Mouse (Mus musculus): ENCODE results near the gene Rbbp9. TPM values are rescaled to one million over a fixed set of nuclear protein-coding genes. Genes with fewer than 3 reads are reported as not detected.
A peak's percentile ranks its signal among the peaks of the same experiment; 100 is the strongest.
"Not testable (repeated sequence)": the region's sequence is repeated elsewhere in the genome, so short reads cannot be mapped to it uniquely, and the experiment has no call there.

Gene Rbbp9
- polyA plus RNA-seq (2015; fragmentation: Nextera tagmentation; extraction: Ambion mirVana) = 57.7 and 59.0 TPM in 2 replicates

- Histone ChIP-seq H3K4me3 (ENCODE audit: low read depth, low read length) (peak within 1 kb of the TSS; percentile 62), H3K4me1 (ENCODE audit: control insufficient read depth, insufficient read depth, low read length) (peaks cover 15% of the 10 kb centered on the region), H3K36me3 (ENCODE audit: control insufficient read depth, insufficient read depth, low read length) (no peaks in the 10 kb centered on the region; the same call in 1 of the 2 replicates), H3K9me3 (replicated peaks; ENCODE audit: control insufficient read depth, low read length, poor library complexity, severe bottlenecking) (no peaks in the 10 kb centered on the region), H3K27ac (ENCODE audit: low read length) (peak within 1 kb of the TSS; percentile 83), H3K9ac (ENCODE audit: low read depth, low read length) (peak within 1 kb of the TSS; percentile 77), H3K27me3 (ENCODE audit: control insufficient read depth, insufficient read depth, low read depth, low read length) (no peaks in the 10 kb centered on the region), H3K4me2 (ENCODE audit: low read length) (peak within 1 kb of the TSS; percentile 68)
- 0% methylated on average over 17 of the region's 17 CpGs for WGBS
- peak; percentile 97 for ATAC-seq
These were observed at the start of gene Rbbp9 for GRCm38 (mm10) chr2:144550529-144550928. Rbbp9 (minus strand) TSS chr2:144550869.

- Histone ChIP-seq H3K9ac (ENCODE audit: low read depth, low read length) (peak within 1 kb of the TSS; percentile 92), H3K36me3 (ENCODE audit: control insufficient read depth, insufficient read depth, low read length) (0 out of 2 replicates have a peak, but pooled peaks cover 4% of the 10 kb centered on the region), H3K4me3 (ENCODE audit: low read depth, low read length) (peak within 1 kb of the TSS; percentile 82), H3K4me1 (ENCODE audit: control insufficient read depth, insufficient read depth, low read length) (peaks cover 3% of the 10 kb centered on the region; the same call in 1 of the 2 replicates), H3K27me3 (ENCODE audit: control insufficient read depth, insufficient read depth, low read depth, low read length) (no peaks in the 10 kb centered on the region), H3K4me2 (ENCODE audit: low read length) (peak within 1 kb of the TSS; percentile 60), H3K9me3 (replicated peaks; ENCODE audit: control insufficient read depth, low read length, poor library complexity, severe bottlenecking) (no peaks in the 10 kb centered on the region), H3K27ac (ENCODE audit: low read length) (peak within 1 kb of the TSS; percentile 86)
- ATAC-seq = peak; percentile 94
- WGBS = 1% methylated on average over 50 of the region's 50 CpGs
These were observed 49.4 kb upstream of the Rbbp9 start, which contains the start of gene Dtd1 for GRCm38 (mm10) chr2:144599831-144600687. Dtd1 (plus strand) TSS chr2:144599897.

GRCm38 (mm10) chr2:144598006-144598405, 47.3 kb upstream of the Rbbp9 start:
- no peak overlapping the region for H3K27ac ChIP-seq (ENCODE audit: low read length)
- ATAC-seq = no peak
- H3K27me3 ChIP-seq (ENCODE audit: control insufficient read depth, insufficient read depth, low read depth, low read length) = no peaks in the 10 kb centered on the region
- peaks cover 10% of the 10 kb centered on the region for H3K4me1 ChIP-seq (ENCODE audit: control insufficient read depth, insufficient read depth, low read length)
- WGBS = 66% methylated on average over 2 of the region's 2 CpGs
- H3K36me3 ChIP-seq (ENCODE audit: control insufficient read depth, insufficient read depth, low read length) = no peaks in the 10 kb centered on the region
- H3K4me3 ChIP-seq (ENCODE audit: low read depth, low read length) = no peak overlapping the region
- no peak overlapping the region for H3K9ac ChIP-seq (ENCODE audit: low read depth, low read length)
- H3K9me3 ChIP-seq (replicated peaks; ENCODE audit: control insufficient read depth, low read length, poor library complexity, severe bottlenecking) = no peaks in the 10 kb centered on the region
- H3K4me2 ChIP-seq (ENCODE audit: low read length) = no peak overlapping the region

- peak within 1 kb of the TSS; percentile 65 for H3K27ac ChIP-seq (ENCODE audit: low read length)
- H3K36me3 ChIP-seq (ENCODE audit: control insufficient read depth, insufficient read depth, low read length) = 0 out of 2 replicates have a peak, but pooled peaks cover 2% of the 10 kb centered on the region
- H3K4me1 ChIP-seq (ENCODE audit: control insufficient read depth, insufficient read depth, low read length) = peaks cover 7% of the 10 kb centered on the region
- no peaks in the 10 kb centered on the region for H3K9me3 ChIP-seq (replicated peaks; ENCODE audit: control insufficient read depth, low read length, poor library complexity, severe bottlenecking)
- no peaks in the 10 kb centered on the region for H3K27me3 ChIP-seq (ENCODE audit: control insufficient read depth, insufficient read depth, low read depth, low read length)
- WGBS = 2% methylated on average over 31 of the region's 31 CpGs
- H3K9ac ChIP-seq (ENCODE audit: low read depth, low read length) = peak within 1 kb of the TSS; percentile 71
- H3K4me3 ChIP-seq (ENCODE audit: low read depth, low read length) = peak within 1 kb of the TSS; percentile 66
- peak; percentile 97 for ATAC-seq
- H3K4me2 ChIP-seq (ENCODE audit: low read length) = peak within 1 kb of the TSS; percentile 77
These were observed 43.4 kb upstream of the Rbbp9 start, which contains the start of gene Smim26 for GRCm38 (mm10) chr2:144593951-144594651. Smim26 (plus strand) TSS chr2:144594054.

- not testable (repeated sequence) for H3K9me3 ChIP-seq (replicated peaks; ENCODE audit: control insufficient read depth, low read length, poor library complexity, severe bottlenecking); H3K4me2 ChIP-seq (ENCODE audit: low read length); ATAC-seq; H3K4me1 ChIP-seq (ENCODE audit: control insufficient read depth, insufficient read depth, low read length); H3K4me3 ChIP-seq (ENCODE audit: low read depth, low read length); H3K9ac ChIP-seq (ENCODE audit: low read depth, low read length); H3K27me3 ChIP-seq (ENCODE audit: control insufficient read depth, insufficient read depth, low read depth, low read length); H3K27ac ChIP-seq (ENCODE audit: low read length)
- H3K36me3 ChIP-seq (ENCODE audit: control insufficient read depth, insufficient read depth, low read length) = peaks cover 11% of the 10 kb centered on the region
- WGBS = 70% methylated on average over 8 of the region's 8 CpGs
These were observed 42.4 kb upstream of the Rbbp9 start for GRCm38 (mm10) chr2:144593036-144593435.

- no peak overlapping the region for H3K27ac ChIP-seq (ENCODE audit: low read length)
- H3K36me3 ChIP-seq (ENCODE audit: control insufficient read depth, insufficient read depth, low read length) = peaks cover 30% of the 10 kb centered on the region
- ATAC-seq = no peak
- no peaks in the 10 kb centered on the region for H3K9me3 ChIP-seq (replicated peaks; ENCODE audit: control insufficient read depth, low read length, poor library complexity, severe bottlenecking)
- H3K27me3 ChIP-seq (ENCODE audit: control insufficient read depth, insufficient read depth, low read depth, low read length) = no peaks in the 10 kb centered on the region
- WGBS = 88% methylated on average over 4 of the region's 4 CpGs
- no peaks in the 10 kb centered on the region for H3K4me1 ChIP-seq (ENCODE audit: control insufficient read depth, insufficient read depth, low read length)
- no peak overlapping the region for H3K4me2 ChIP-seq (ENCODE audit: low read length)
- H3K9ac ChIP-seq (ENCODE audit: low read depth, low read length) = no peak overlapping the region
- H3K4me3 ChIP-seq (ENCODE audit: low read depth, low read length) = no peak overlapping the region
These were observed 38.1 kb upstream of the Rbbp9 start for GRCm38 (mm10) chr2:144588723-144589122.

GRCm38 (mm10) chr2:144555820-144556552, 5.3 kb upstream of the Rbbp9 start, which contains the start of gene Sec23b:
Sec23b (plus strand) TSS chr2:144556229.
- peak; percentile 98 for ATAC-seq
- peak within 1 kb of the TSS; percentile 82 for H3K27ac ChIP-seq (ENCODE audit: low read length)
- H3K27me3 ChIP-seq (ENCODE audit: control insufficient read depth, insufficient read depth, low read depth, low read length) = no peaks in the 10 kb centered on the region
- H3K36me3 ChIP-seq (ENCODE audit: control insufficient read depth, insufficient read depth, low read length) = 0 out of 2 replicates have a peak, but pooled peaks cover 2% of the 10 kb centered on the region
- peak within 1 kb of the TSS; percentile 90 for H3K4me2 ChIP-seq (ENCODE audit: low read length)
- under 1% methylated on average over 44 of the region's 44 CpGs for WGBS
- H3K4me1 ChIP-seq (ENCODE audit: control insufficient read depth, insufficient read depth, low read length) = peaks cover 12% of the 10 kb centered on the region
- H3K4me3 ChIP-seq (ENCODE audit: low read depth, low read length) = peak within 1 kb of the TSS; percentile 90
- no peaks in the 10 kb centered on the region for H3K9me3 ChIP-seq (replicated peaks; ENCODE audit: control insufficient read depth, low read length, poor library complexity, severe bottlenecking)
- peak within 1 kb of the TSS; percentile 75 for H3K9ac ChIP-seq (ENCODE audit: low read depth, low read length)

GRCm38 (mm10) chr2:144555286-144555819, 4.7 kb upstream of the Rbbp9 start:
- H3K4me1 ChIP-seq (ENCODE audit: control insufficient read depth, insufficient read depth, low read length) = peaks cover 12% of the 10 kb centered on the region
- no peak for ATAC-seq
- 0 out of 2 replicates have a peak, but pooled peaks cover 2% of the 10 kb centered on the region for H3K36me3 ChIP-seq (ENCODE audit: control insufficient read depth, insufficient read depth, low read length)

More at GRCm38 (mm10) chr2:144555286-144555819, 4.7 kb upstream of the Rbbp9 start:
- Histone ChIP-seq H3K27me3 (ENCODE audit: control insufficient read depth, insufficient read depth, low read depth, low read length) (no peaks in the 10 kb centered on the region), H3K4me3 (ENCODE audit: low read depth, low read length) (peak overlapping the region; percentile 90), H3K4me2 (ENCODE audit: low read length) (peak overlapping the region; percentile 90), H3K9me3 (replicated peaks; ENCODE audit: control insufficient read depth, low read length, poor library complexity, severe bottlenecking) (no peaks in the 10 kb centered on the region), H3K9ac (ENCODE audit: low read depth, low read length) (peak overlapping the region; percentile 75), H3K27ac (ENCODE audit: low read length) (peak overlapping the region; percentile 82)
- 3% methylated on average over 14 of the region's 14 CpGs for WGBS
